In genomic region chr9:43262390-43262789, GRCm38 (mm10) we compare ENCODE assay signal across 10 mouse cellular contexts. TPM values are rescaled to one million over a fixed set of nuclear protein-coding genes. Genes with fewer than 3 reads are reported as not detected.
DNase-seq lines count a peak whose midpoint lies in the region; ATAC-seq lines count a peak whose summit lies in the region.
"Had no signal": no experiment of that assay in that cellular context is flagged by ENCODE, and none has a peak within 500 bp of the region (broad histone marks: within the 10 kb centered on the region; RNA-seq: fewer than 3 reads in every experiment).

No protein-coding gene starts in this region.

- no peak for DNase-seq in lung, postnatal 25 days (ENCODE audit: low spot score)
- peak; percentile 57 to 72 for DNase-seq in kidney, postnatal 4 days
- DNase-seq in layer of hippocampus, adult 11-12 months (ENCODE audit: low spot score): no peak
- DNase-seq: embryo, embryonic 11 days had no signal

- H3K4me3 ChIP-seq in forebrain, embryonic 12.5 days (replicated peaks): no peak overlapping the region
- no peak overlapping the region for H3K4me3 ChIP-seq in forebrain, embryonic 16.5 days (replicated peaks; ENCODE audit: low read length)
- no peak overlapping the region for H3K4me3 ChIP-seq in lung, embryonic 16.5 days (ENCODE audit: low read length)
- no peak overlapping the region for H3K4me3 ChIP-seq in stomach, embryonic 16.5 days (replicated peaks; ENCODE audit: low read length)
- H3K4me3 ChIP-seq in midbrain, embryonic 16.5 days (ENCODE audit: low read depth, low read length): no peak overlapping the region
- H3K4me3 ChIP-seq: hindbrain, embryonic 15.5 days had no signal

- H3K27ac ChIP-seq in forebrain, embryonic 12.5 days: 0 out of 2 replicates have a peak overlapping the region, but pooled peaks have one; percentile 27
- H3K27ac ChIP-seq in forebrain, embryonic 16.5 days (ENCODE audit: low read length): no peak overlapping the region
- H3K27ac ChIP-seq in lung, embryonic 16.5 days (ENCODE audit: low read length): peak overlapping the region; percentile 93
- peak overlapping the region; percentile 80 for H3K27ac ChIP-seq in stomach, embryonic 16.5 days (ENCODE audit: low read length)
- H3K27ac ChIP-seq in midbrain, embryonic 16.5 days (ENCODE audit: low read length): no peak overlapping the region
- H3K27ac ChIP-seq: hindbrain, embryonic 15.5 days had no signal

- ATAC-seq in forebrain, embryonic 12.5 days (ENCODE audit: low FRiP score): no peak
- no peak for ATAC-seq in forebrain, embryonic 16.5 days
- ATAC-seq in lung, embryonic 16.5 days (ENCODE audit: low read depth): no peak; the same call in 1 of the 2 replicates
- ATAC-seq in stomach, embryonic 16.5 days (ENCODE audit: insufficient read depth, low FRiP score): no peak
- no peak for ATAC-seq in midbrain, embryonic 16.5 days

- H3K9ac ChIP-seq in forebrain, embryonic 12.5 days: no peak overlapping the region
- H3K9ac ChIP-seq in forebrain, embryonic 16.5 days (replicated peaks; ENCODE audit: low read depth, low read length): no peak overlapping the region
- no peak overlapping the region for H3K9ac ChIP-seq in lung, embryonic 16.5 days (ENCODE audit: low read length)
- H3K9ac ChIP-seq in stomach, embryonic 16.5 days (ENCODE audit: low read length): no peak overlapping the region
- no peak overlapping the region for H3K9ac ChIP-seq in midbrain, embryonic 16.5 days (ENCODE audit: low read depth, low read length)
- H3K9ac ChIP-seq: hindbrain, embryonic 15.5 days had no signal

- no peaks in the 10 kb centered on the region for H3K36me3 ChIP-seq in forebrain, embryonic 12.5 days (replicated peaks)
- H3K36me3 ChIP-seq in forebrain, embryonic 16.5 days (ENCODE audit: control insufficient read depth, insufficient read depth): no peaks in the 10 kb centered on the region
- H3K36me3 ChIP-seq in lung, embryonic 16.5 days (ENCODE audit: control insufficient read depth, insufficient read depth, low read length): no peaks in the 10 kb centered on the region
- no peaks in the 10 kb centered on the region for H3K36me3 ChIP-seq in stomach, embryonic 16.5 days (ENCODE audit: control insufficient read depth, insufficient read depth, low read length)
- H3K36me3 ChIP-seq in midbrain, embryonic 16.5 days (ENCODE audit: control insufficient read depth, insufficient read depth, low read length): no peaks in the 10 kb centered on the region
- H3K36me3 ChIP-seq: hindbrain, embryonic 15.5 days had no signal

- H3K9me3 ChIP-seq in forebrain, embryonic 12.5 days: no peaks in the 10 kb centered on the region
- H3K9me3 ChIP-seq in forebrain, embryonic 16.5 days (ENCODE audit: control insufficient read depth, low read length): no peaks in the 10 kb centered on the region
- no peaks in the 10 kb centered on the region for H3K9me3 ChIP-seq in lung, embryonic 16.5 days (ENCODE audit: control insufficient read depth, low read length)
- H3K9me3 ChIP-seq in stomach, embryonic 16.5 days (replicated peaks; ENCODE audit: control insufficient read depth, low read length): no peaks in the 10 kb centered on the region
- no peaks in the 10 kb centered on the region for H3K9me3 ChIP-seq in midbrain, embryonic 16.5 days (replicated peaks; ENCODE audit: control insufficient read depth, low read length, poor library complexity, severe bottlenecking)
- H3K9me3 ChIP-seq: hindbrain, embryonic 15.5 days had no signal

- no peak overlapping the region for H3K4me2 ChIP-seq in forebrain, embryonic 12.5 days
- H3K4me2 ChIP-seq in forebrain, embryonic 16.5 days (ENCODE audit: low read length): no peak overlapping the region
- no peak overlapping the region for H3K4me2 ChIP-seq in lung, embryonic 16.5 days (ENCODE audit: low read depth, low read length)
- H3K4me2 ChIP-seq in stomach, embryonic 16.5 days (ENCODE audit: low read depth, low read length): no peak overlapping the region
- no peak overlapping the region for H3K4me2 ChIP-seq in midbrain, embryonic 16.5 days (ENCODE audit: low read length)
- H3K4me2 ChIP-seq: hindbrain, embryonic 15.5 days had no signal

- H3K4me1 ChIP-seq in forebrain, embryonic 12.5 days: peaks cover 22% of the 10 kb centered on the region
- no peaks in the 10 kb centered on the region; the same call in 1 of the 2 replicates for H3K4me1 ChIP-seq in forebrain, embryonic 16.5 days (replicated peaks; ENCODE audit: control insufficient read depth, insufficient read depth, low read length)
- H3K4me1 ChIP-seq in lung, embryonic 16.5 days (replicated peaks; ENCODE audit: control insufficient read depth, insufficient read depth, low read length): peaks cover 31% of the 10 kb centered on the region
- peaks cover 37% of the 10 kb centered on the region for H3K4me1 ChIP-seq in stomach, embryonic 16.5 days (ENCODE audit: control insufficient read depth, insufficient read depth, low read length)
- no peaks in the 10 kb centered on the region for H3K4me1 ChIP-seq in midbrain, embryonic 16.5 days (ENCODE audit: control insufficient read depth, insufficient read depth, low read length)
- H3K4me1 ChIP-seq: hindbrain, embryonic 15.5 days had no signal

- 74% methylated on average over 4 of the region's 4 CpGs for WGBS in forebrain, embryonic 12.5 days
- WGBS in forebrain, embryonic 16.5 days: 77% methylated on average over 4 of the region's 4 CpGs
- 43% methylated on average over 4 of the region's 4 CpGs for WGBS in lung, embryonic 16.5 days
- WGBS in stomach, embryonic 16.5 days: 42% methylated on average over 4 of the region's 4 CpGs
- WGBS in midbrain, embryonic 16.5 days: 56% methylated on average over 4 of the region's 4 CpGs

- H3K27me3 ChIP-seq in forebrain, embryonic 12.5 days: no peaks in the 10 kb centered on the region; the same call in 1 of the 2 replicates
- no peaks in the 10 kb centered on the region for H3K27me3 ChIP-seq in forebrain, embryonic 16.5 days (replicated peaks; ENCODE audit: control insufficient read depth, insufficient read depth, low read length)
- no peaks in the 10 kb centered on the region for H3K27me3 ChIP-seq in lung, embryonic 16.5 days (ENCODE audit: control insufficient read depth, insufficient read depth, low read depth, low read length)
- no peaks in the 10 kb centered on the region for H3K27me3 ChIP-seq in stomach, embryonic 16.5 days (ENCODE audit: control insufficient read depth, insufficient read depth, low read length)
- H3K27me3 ChIP-seq in midbrain, embryonic 16.5 days (ENCODE audit: control insufficient read depth, insufficient read depth, low read depth, low read length): no peaks in the 10 kb centered on the region
- H3K27me3 ChIP-seq: hindbrain, embryonic 15.5 days had no signal

RNA-seq across cellular contexts. Expression of gene Oaf, which starts 22.7 kb away (rescaled TPM):
- polyA plus RNA-seq in forebrain, embryonic 12.5 days (2016; fragmentation: Nextera tagmentation; extraction: Ambion mirVana): 21.9 and 25.6 TPM in 2 replicates
- polyA plus RNA-seq in forebrain, embryonic 16.5 days (2015; fragmentation: Nextera tagmentation; extraction: Ambion mirVana): 5.7 and 10.5 TPM in 2 replicates
- polyA plus RNA-seq in lung, embryonic 16.5 days (2015; fragmentation: Nextera tagmentation; extraction: Ambion mirVana): 35.3 and 38.0 TPM in 2 replicates
- 31.4 and 36.2 TPM in 2 replicates for polyA plus RNA-seq in stomach, embryonic 16.5 days (2015; fragmentation: Nextera tagmentation; extraction: Ambion mirVana)
- polyA plus RNA-seq in midbrain, embryonic 16.5 days (2015; fragmentation: Nextera tagmentation; extraction: Ambion mirVana): 3.2 and 5.8 TPM in 2 replicates

RNA-seq across cellular contexts. Expression of gene Trim29, which starts 48.3 kb away (rescaled TPM):
- polyA plus RNA-seq in forebrain, embryonic 12.5 days (2016; fragmentation: Nextera tagmentation; extraction: Ambion mirVana): 0.65 and 0.67 TPM in 2 replicates
- polyA plus RNA-seq in forebrain, embryonic 16.5 days (2015; fragmentation: Nextera tagmentation; extraction: Ambion mirVana): 0.17 TPM in 1 of 2 replicates, not detected in the other
- polyA plus RNA-seq in lung, embryonic 16.5 days (2015; fragmentation: Nextera tagmentation; extraction: Ambion mirVana): 1.3 and 2.8 TPM in 2 replicates
- 54.1 and 69.6 TPM in 2 replicates for polyA plus RNA-seq in stomach, embryonic 16.5 days (2015; fragmentation: Nextera tagmentation; extraction: Ambion mirVana)
- polyA plus RNA-seq in midbrain, embryonic 16.5 days (2015; fragmentation: Nextera tagmentation; extraction: Ambion mirVana): 0.09 TPM in 1 of 2 replicates, not detected in the other
- polyA plus RNA-seq: hindbrain, embryonic 15.5 days had no signal

RNA-seq across cellular contexts. Expression of gene Pou2f3, which starts 52.2 kb away (rescaled TPM):
- not detected in 2 replicates for polyA plus RNA-seq in forebrain, embryonic 12.5 days (2016; fragmentation: Nextera tagmentation; extraction: Ambion mirVana)
- polyA plus RNA-seq in forebrain, embryonic 16.5 days (2015; fragmentation: Nextera tagmentation; extraction: Ambion mirVana): not detected in 2 replicates
- 0.13 and 0.19 TPM in 2 replicates for polyA plus RNA-seq in lung, embryonic 16.5 days (2015; fragmentation: Nextera tagmentation; extraction: Ambion mirVana)
- polyA plus RNA-seq in stomach, embryonic 16.5 days (2015; fragmentation: Nextera tagmentation; extraction: Ambion mirVana): 0.97 and 0.98 TPM in 2 replicates
- 0.07 TPM in 1 of 2 replicates, not detected in the other for polyA plus RNA-seq in midbrain, embryonic 16.5 days (2015; fragmentation: Nextera tagmentation; extraction: Ambion mirVana)

Comparison
In these comparisons a context has a peak if more than half of its experiments do, and no peak if none do; other contexts are left out.
1. H3K27ac ChIP-seq: peak in forebrain, embryonic 12.5 days (single experiment), lung, embryonic 16.5 days (single experiment) and stomach, embryonic 16.5 days (single experiment); none in forebrain, embryonic 16.5 days (single experiment) and midbrain, embryonic 16.5 days (single experiment).
2. DNase-seq: peak in kidney, postnatal 4 days (2 of 2); none in lung, postnatal 25 days (single experiment) and layer of hippocampus, adult 11-12 months (single experiment).
3. RNA of gene Trim29, which starts 48.3 kb away (polyA plus RNA-seq): 54.1 to 69.6 TPM in stomach, embryonic 16.5 days; 1.3 to 2.8 TPM in lung, embryonic 16.5 days, 0.65 to 0.67 TPM in forebrain, embryonic 12.5 days, 0.09 TPM in midbrain, embryonic 16.5 days and 0.17 TPM in forebrain, embryonic 16.5 days; every median in the first group is over 10 times any median in the second.